Mouse (Mus musculus): ENCODE measurements around the gene Olfr545.

DNA sequence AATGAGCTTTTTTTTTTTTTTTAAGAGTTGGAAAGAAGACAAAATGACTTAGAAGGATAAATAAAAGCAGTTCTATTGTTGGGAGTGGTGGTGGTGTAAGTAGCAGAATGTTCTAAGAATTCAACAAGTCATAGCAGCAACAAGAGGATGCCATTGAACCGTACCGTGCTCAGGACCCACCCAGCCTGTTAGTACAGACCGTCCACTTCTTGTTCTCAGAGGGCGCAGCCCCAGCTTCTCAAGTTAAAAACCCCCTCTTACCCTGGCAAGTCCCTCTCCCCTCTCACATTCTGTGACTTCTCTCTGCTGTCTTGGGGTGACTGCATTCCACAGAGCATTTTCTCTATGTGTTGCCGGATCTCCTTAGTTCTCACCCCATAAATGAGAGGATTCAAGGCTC, 22.8 kb downstream of the Olfr545 start:
- TF ChIP-seq CTCF (IDR thresholded peaks at IDR 0.05; ENCODE audit: extremely low read depth, insufficient read length, insufficient replicate concordance, low read depth, low read length) (no peak), POLR2A (IDR thresholded peaks at IDR 0.05; ENCODE audit: low read depth, low read length) (no peak)

Data from small intestine, adult 2 months (tissue).